Mouse (Mus musculus) heart, embryonic 11.5 days (tissue): ENCODE results near the gene Zfp93. TPM values are rescaled to one million over a fixed set of nuclear protein-coding genes. Genes with fewer than 3 reads are reported as not detected.

Experiments used
- ATAC-seq: fragments of 200-750 bp; cut with Nextera tagmentation; replicated peaks from 2 replicates; pipeline ENCODE4 v1.8.0; 2017; ENCODE audit warnings: moderate library complexity; ENCODE audit not compliant: insufficient number of reproducible peaks, low FRiP score, low TSS enrichment
- H3K27ac ChIP-seq: fragments of 300-500 bp; sonication (generic); 2 replicates; pipeline ENCODE4 v1.5.1; 2014; ENCODE audit warnings: mild to moderate bottlenecking, low read depth, low read length
- H3K27me3 ChIP-seq: fragments of 300-500 bp; sonication (generic); 2 replicates; pipeline ENCODE4 v1.6.1; 2014; ENCODE audit warnings: mild to moderate bottlenecking, low read length, mixed read lengths; ENCODE audit not compliant: control insufficient read depth, insufficient read depth
- H3K36me3 ChIP-seq: fragments of 300-500 bp; sonication (generic); 2 replicates; pipeline ENCODE4 v1.6.1; 2014; ENCODE audit warnings: mild to moderate bottlenecking, low read length, moderate library complexity, mixed read lengths; ENCODE audit not compliant: control insufficient read depth, insufficient read depth
- H3K4me1 ChIP-seq: fragments of 300-500 bp; sonication (generic); 2 replicates; pipeline ENCODE4 v1.6.1; 2014; ENCODE audit warnings: low read length; ENCODE audit not compliant: control insufficient read depth, insufficient read depth
- H3K4me2 ChIP-seq: fragments of 300-500 bp; sonication (generic); 2 replicates; pipeline ENCODE4 v1.6.1; 2014; ENCODE audit warnings: mild to moderate bottlenecking, moderate library complexity
- H3K4me3 ChIP-seq: fragments of 300-500 bp; sonication (generic); 2 replicates; pipeline ENCODE4 v1.5.1; 2014; ENCODE audit warnings: low read depth, low read length
- H3K9ac ChIP-seq: fragments of 300-500 bp; sonication (generic); 2 replicates; pipeline ENCODE4 v1.6.1; 2014; ENCODE audit warnings: mild to moderate bottlenecking, low read depth, low read length, moderate library complexity
- H3K9me3 ChIP-seq: fragments of 300-500 bp; sonication (generic); replicated peaks from 2 replicates; pipeline ENCODE4 v1.6.1; 2016; ENCODE audit warnings: low read length; ENCODE audit not compliant: control insufficient read depth
- WGBS: fragments of 180-500 bp; shearing (Covaris S2); extraction: QIAGEN DNeasy Blood & Tissue Kit; methylation state at CpG from one replicate; pipeline ENCODE4 v1.1.7; 2014; ENCODE audit not compliant: insufficient replicate concordance; 5-methylcytosine and 5-hydroxymethylcytosine counted together
- polyA plus RNA-seq: library from polyadenylated mRNA; unstranded; fragments of >200 nt; fragmentation: Nextera tagmentation; extraction: Ambion mirVana; gene quantifications from 2 replicates; pipeline ENCODE4 v1.2.1, GENCODE M21; 2014

The Zfp93 gene
- polyA plus RNA-seq, 1 experiment from 2014 or later, result 7.3 TPM

DNA sequence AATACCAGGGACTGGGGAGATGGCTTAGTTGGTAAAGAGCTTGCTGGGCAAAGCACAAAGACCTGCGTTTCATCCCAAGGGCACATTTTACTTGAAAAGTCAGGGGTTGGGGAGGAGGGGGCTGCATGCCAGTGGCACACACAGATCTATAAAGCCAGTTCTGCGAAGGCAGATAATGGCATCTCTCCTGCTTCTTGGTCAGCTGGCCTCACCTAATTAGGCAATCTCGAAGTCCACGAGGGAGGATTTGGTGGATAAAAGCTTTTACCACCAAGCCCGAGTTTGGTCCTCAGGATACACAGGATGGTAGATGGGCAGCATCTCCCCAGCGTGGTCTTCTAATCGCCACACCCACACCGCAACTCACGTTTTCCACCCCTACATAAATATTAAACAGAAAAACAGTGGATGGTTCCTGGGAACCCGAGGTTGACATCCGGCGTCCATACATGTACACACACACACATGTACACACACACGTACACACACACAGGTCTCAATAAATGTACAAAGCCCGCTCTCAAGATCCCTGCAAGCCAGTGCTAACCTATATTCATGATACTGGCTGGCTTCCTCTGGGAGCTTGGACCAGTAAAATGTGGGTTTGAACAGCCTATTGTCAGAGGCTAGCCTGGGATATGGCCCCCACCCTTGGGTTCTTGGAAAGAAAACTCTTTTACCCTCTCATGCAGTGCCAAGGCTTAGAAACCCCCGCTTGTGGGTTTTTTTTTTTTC is 27.3 kb downstream of the Zfp93 start:
- H3K4me2 ChIP-seq, result peak overlapping the region; percentile 93; the same call in 1 of the 2 replicates
- H3K9me3 ChIP-seq, result no peaks in the 10 kb centered on the region
- peaks cover 25% of the 10 kb centered on the region for H3K36me3 ChIP-seq
- WGBS, result 87% methylated on average over 15 of the region's 15 CpGs
- H3K27me3 ChIP-seq, result no peaks in the 10 kb centered on the region
- ATAC-seq, result no peak
- no peak overlapping the region for H3K27ac ChIP-seq
- peaks cover 6% of the 10 kb centered on the region; the same call in 1 of the 2 replicates for H3K4me1 ChIP-seq
- H3K9ac ChIP-seq, result no peak overlapping the region
- no peak overlapping the region; the same call in 1 of the 2 replicates for H3K4me3 ChIP-seq

DNA sequence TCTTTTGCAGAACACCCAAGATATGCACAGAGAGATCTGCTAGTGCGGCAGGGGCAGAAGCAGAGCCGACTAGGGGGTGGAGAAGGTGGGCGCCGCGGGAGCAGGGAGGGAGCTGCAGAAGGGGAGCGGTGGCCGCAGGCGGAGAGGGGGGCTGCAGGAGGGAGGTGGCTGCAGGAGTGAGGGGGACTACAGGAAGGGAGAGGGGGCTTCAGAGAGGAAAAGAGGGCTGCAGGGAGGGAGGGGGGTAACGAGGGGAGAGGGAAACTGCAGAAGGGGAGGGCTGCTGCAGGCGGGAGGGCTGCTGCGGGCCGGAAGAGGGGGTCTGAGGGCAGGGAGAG is 28.4 kb downstream of the Zfp93 start:
- no peak for ATAC-seq
- Histone ChIP-seq H3K27me3 (no peaks in the 10 kb centered on the region), H3K36me3 (peaks cover 17% of the 10 kb centered on the region), H3K4me1 (peaks cover 6% of the 10 kb centered on the region; the same call in 1 of the 2 replicates), H3K9me3 (no peaks in the 10 kb centered on the region), H3K4me3 (peak overlapping the region; percentile 80), H3K27ac (peak overlapping the region; percentile 81), H3K9ac (peak overlapping the region; percentile 84), H3K4me2 (peak overlapping the region; percentile 93)
- 2% methylated on average over 12 of the region's 12 CpGs for WGBS

GRCm38 (mm10) chr7:24298973-24299708 is 28.9 kb downstream of the Zfp93 start:
- Histone ChIP-seq H3K9ac (peak overlapping the region; percentile 84), H3K4me2 (peak overlapping the region; percentile 93), H3K36me3 (peaks cover 17% of the 10 kb centered on the region), H3K9me3 (no peaks in the 10 kb centered on the region), H3K4me1 (peaks cover 6% of the 10 kb centered on the region; the same call in 1 of the 2 replicates), H3K27me3 (no peaks in the 10 kb centered on the region), H3K4me3 (peak overlapping the region; percentile 80), H3K27ac (peak overlapping the region; percentile 81)
- ATAC-seq, result peak; percentile 86
- under 1% methylated on average over 43 of the region's 47 CpGs for WGBS

- H3K4me2 ChIP-seq, result peak overlapping the region; percentile 93
- H3K27ac ChIP-seq, result no peak overlapping the region
- ATAC-seq, result no peak; the same call in 1 of the 2 replicates
- WGBS, result under 1% methylated on average over 18 of the region's 18 CpGs
- peak overlapping the region; percentile 80 for H3K4me3 ChIP-seq
- peaks cover 16% of the 10 kb centered on the region for H3K36me3 ChIP-seq
- peaks cover 6% of the 10 kb centered on the region; the same call in 1 of the 2 replicates for H3K4me1 ChIP-seq
- peak overlapping the region; percentile 63 for H3K9ac ChIP-seq
- no peaks in the 10 kb centered on the region for H3K27me3 ChIP-seq
- H3K9me3 ChIP-seq, result no peaks in the 10 kb centered on the region
Observed at GRCm38 (mm10) chr7:24299823-24300481, 29.7 kb downstream of the Zfp93 start.

GRCm38 (mm10) chr7:24300771-24301282 is 30.6 kb downstream of the Zfp93 start, which contains the start of gene Zfp61:
Gene Zfp61 (minus strand): TSS chr7:24301232.
- peak within 1 kb of the TSS; percentile 57; the same call in 1 of the 2 replicates for H3K27ac ChIP-seq
- peak within 1 kb of the TSS; percentile 93 for H3K4me2 ChIP-seq
- H3K9ac ChIP-seq, result peak within 1 kb of the TSS; percentile 63
- no peaks in the 10 kb centered on the region for H3K27me3 ChIP-seq
- H3K4me1 ChIP-seq, result peaks cover 6% of the 10 kb centered on the region; the same call in 1 of the 2 replicates
- peaks cover 7% of the 10 kb centered on the region; the same call in 1 of the 2 replicates for H3K36me3 ChIP-seq
- no peaks in the 10 kb centered on the region for H3K9me3 ChIP-seq
- 3% methylated on average over 13 of the region's 13 CpGs for WGBS
- peak; percentile 71; the same call in 1 of the 2 replicates for ATAC-seq
- peak within 1 kb of the TSS; percentile 80 for H3K4me3 ChIP-seq

- Histone ChIP-seq H3K4me3 (peak overlapping the region; percentile 61), H3K36me3 (0 out of 2 replicates have a peak, but pooled peaks cover 3% of the 10 kb centered on the region), H3K4me1 (no peaks in the 10 kb centered on the region; the same call in 1 of the 2 replicates), H3K9ac (peak overlapping the region; percentile 70), H3K27ac (no peak overlapping the region), H3K9me3 (no peaks in the 10 kb centered on the region), H3K4me2 (peak overlapping the region; percentile 92), H3K27me3 (no peaks in the 10 kb centered on the region; the same call in 1 of the 2 replicates)
- 28% methylated on average over 29 of the region's 29 CpGs for WGBS
- no peak for ATAC-seq
Observed at GRCm38 (mm10) chr7:24315726-24316566, 45.7 kb downstream of the Zfp93 start.

GRCm38 (mm10) chr7:24316567-24317092 is 46.4 kb downstream of the Zfp93 start, which contains the start of gene Zfp94:
Gene Zfp94 (minus strand): TSS chr7:24316666.
- Histone ChIP-seq H3K9ac (peak within 1 kb of the TSS; percentile 71), H3K9me3 (no peaks in the 10 kb centered on the region), H3K27ac (peak within 1 kb of the TSS; percentile 65; the same call in 1 of the 2 replicates), H3K4me3 (peak within 1 kb of the TSS; percentile 61), H3K4me1 (no peaks in the 10 kb centered on the region; the same call in 1 of the 2 replicates), H3K27me3 (no peaks in the 10 kb centered on the region; the same call in 1 of the 2 replicates), H3K36me3 (0 out of 2 replicates have a peak, but pooled peaks cover under 1% of the 10 kb centered on the region), H3K4me2 (peak within 1 kb of the TSS; percentile 92)
- peak; percentile 94 for ATAC-seq
- WGBS, result 1% methylated on average over 33 of the region's 33 CpGs
